Mouse (Mus musculus) midbrain, embryonic 10.5 days (tissue): Measurements from ENCODE around the gene Stkld1. TPM values are rescaled to one million over a fixed set of nuclear protein-coding genes. Genes with fewer than 3 reads are reported as not detected.

ENCODE experiments used
- DNase-seq: peaks from one replicate; pipeline ENCODE4 v3.0.0-alpha.2; 2017; ENCODE audit warnings: low spot score
- H3K27ac ChIP-seq: fragments of 300-500 bp; sonication (generic); replicated peaks from 2 replicates; pipeline ENCODE4 v1.5.1; 2016; ENCODE audit warnings: mild to moderate bottlenecking
- H3K27me3 ChIP-seq: fragments of 300-500 bp; sonication (generic); 2 replicates; pipeline ENCODE4 v1.6.1; 2016; ENCODE audit warnings: low read depth, mild to moderate bottlenecking; ENCODE audit not compliant: poor library complexity, severe bottlenecking
- H3K36me3 ChIP-seq: fragments of 300-500 bp; sonication (generic); 2 replicates; pipeline ENCODE4 v1.6.1; 2016; ENCODE audit warnings: mild to moderate bottlenecking, moderate library complexity
- H3K4me1 ChIP-seq: fragments of 300-500 bp; sonication (generic); 2 replicates; pipeline ENCODE4 v1.6.1; 2016
- H3K4me3 ChIP-seq: fragments of 300-500 bp; sonication (generic); 2 replicates; pipeline ENCODE4 v1.5.1; 2016; ENCODE audit warnings: mild to moderate bottlenecking, moderate library complexity
- H3K9me3 ChIP-seq: fragments of 300-500 bp; sonication (generic); replicated peaks from 2 replicates; pipeline ENCODE4 v1.6.1; 2016; ENCODE audit warnings: mild to moderate bottlenecking
- WGBS: fragments of 180-500 bp; shearing (Covaris S2); methylation state at CpG from one replicate; pipeline ENCODE4 v1.1.7; 2016; 5-methylcytosine and 5-hydroxymethylcytosine counted together
- polyA plus RNA-seq: library from polyadenylated mRNA; unstranded; fragments of >200 nt; fragmentation: Nextera tagmentation; extraction: Ambion mirVana; gene quantifications from 2 replicates; pipeline ENCODE4 v1.2.1, GENCODE M21; 2016

The Stkld1 gene
- polyA plus RNA-seq, 1 experiment from 2014 or later = 0.05 TPM

- Histone ChIP-seq H3K4me3 (peak overlapping the region; percentile 93), H3K27ac (peak overlapping the region; percentile 98), H3K36me3 (peaks cover 80% of the 10 kb centered on the region), H3K27me3 (no peaks in the 10 kb centered on the region), H3K4me1 (peaks cover 39% of the 10 kb centered on the region), H3K9me3 (no peaks in the 10 kb centered on the region)
- no peak for DNase-seq
Observed at GRCm38 (mm10) chr2:26909387-26909784, 24.5 kb upstream of the Stkld1 start.

GRCm38 (mm10) chr2:26910124-26910993 lies 23.5 kb upstream of the Stkld1 start, which contains the start of the genes Med22 and Rpl7a:
Gene Med22, minus strand, starts transcription at chr2:26910677.
Gene Rpl7a, plus strand, starts transcription at chr2:26910764.
- WGBS = under 1% methylated on average over 74 of the region's 74 CpGs
- no peaks in the 10 kb centered on the region for H3K27me3 ChIP-seq
- H3K4me3 ChIP-seq = peak within 1 kb of the TSS; percentile 93
- peak within 1 kb of the TSS; percentile 98 for H3K27ac ChIP-seq
- DNase-seq = peak; percentile 98
- peaks cover 76% of the 10 kb centered on the region for H3K36me3 ChIP-seq
- H3K9me3 ChIP-seq = no peaks in the 10 kb centered on the region
- peaks cover 47% of the 10 kb centered on the region for H3K4me1 ChIP-seq

DNA sequence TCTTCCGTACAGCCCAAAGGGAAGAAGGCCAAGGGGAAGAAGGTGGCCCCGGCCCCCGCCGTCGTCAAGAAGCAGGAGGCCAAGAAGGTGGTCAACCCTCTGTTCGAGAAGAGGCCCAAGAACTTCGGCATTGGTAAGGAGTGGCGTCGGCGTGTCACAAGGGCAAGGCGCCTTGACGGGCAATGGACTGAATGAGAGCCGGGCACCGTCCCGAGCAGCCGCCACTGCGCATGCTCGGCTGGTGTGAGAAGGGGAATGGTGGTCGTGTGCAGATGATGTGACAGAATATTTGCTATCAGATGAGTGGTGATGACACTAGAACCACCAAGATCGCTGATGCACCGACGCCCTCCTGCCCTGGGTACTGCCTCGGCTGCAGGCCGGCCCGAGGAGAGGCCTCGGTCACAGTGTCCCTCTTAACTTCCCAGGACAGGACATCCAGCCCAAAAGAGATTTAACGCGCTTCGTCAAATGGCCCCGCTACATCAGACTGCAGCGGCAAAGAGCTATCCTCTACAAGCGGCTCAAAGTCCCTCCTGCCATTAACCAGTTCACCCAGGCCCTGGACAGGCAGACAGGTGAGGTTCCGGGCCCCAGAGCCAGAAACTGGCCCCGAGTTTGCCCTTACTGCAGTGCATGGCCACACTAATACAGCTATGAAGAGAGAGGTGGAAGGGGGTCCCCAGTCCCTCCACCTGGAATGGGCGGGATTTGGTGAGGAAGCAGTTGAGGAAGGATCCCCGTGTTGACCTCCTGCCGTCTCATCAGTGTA lies 22.7 kb upstream of the Stkld1 start:
- H3K27ac ChIP-seq = peak overlapping the region; percentile 98
- under 1% methylated on average over 37 of the region's 37 CpGs for WGBS
- H3K36me3 ChIP-seq = peaks cover 67% of the 10 kb centered on the region
- H3K27me3 ChIP-seq = no peaks in the 10 kb centered on the region
- H3K4me1 ChIP-seq = peaks cover 56% of the 10 kb centered on the region
- H3K4me3 ChIP-seq = peak overlapping the region; percentile 93
- no peaks in the 10 kb centered on the region for H3K9me3 ChIP-seq
- DNase-seq = no peak

- H3K4me3 ChIP-seq = peak overlapping the region; percentile 93
- H3K36me3 ChIP-seq = peaks cover 59% of the 10 kb centered on the region
- DNase-seq = no peak
- whole genome bisulfite sequencing = 78% methylated on average over 5 of the region's 5 CpGs
- no peaks in the 10 kb centered on the region for H3K9me3 ChIP-seq
- H3K27me3 ChIP-seq = no peaks in the 10 kb centered on the region
- no peak overlapping the region for H3K27ac ChIP-seq
- peaks cover 63% of the 10 kb centered on the region for H3K4me1 ChIP-seq
Observed at GRCm38 (mm10) chr2:26912253-26912770, 21.5 kb upstream of the Stkld1 start.

DNA sequence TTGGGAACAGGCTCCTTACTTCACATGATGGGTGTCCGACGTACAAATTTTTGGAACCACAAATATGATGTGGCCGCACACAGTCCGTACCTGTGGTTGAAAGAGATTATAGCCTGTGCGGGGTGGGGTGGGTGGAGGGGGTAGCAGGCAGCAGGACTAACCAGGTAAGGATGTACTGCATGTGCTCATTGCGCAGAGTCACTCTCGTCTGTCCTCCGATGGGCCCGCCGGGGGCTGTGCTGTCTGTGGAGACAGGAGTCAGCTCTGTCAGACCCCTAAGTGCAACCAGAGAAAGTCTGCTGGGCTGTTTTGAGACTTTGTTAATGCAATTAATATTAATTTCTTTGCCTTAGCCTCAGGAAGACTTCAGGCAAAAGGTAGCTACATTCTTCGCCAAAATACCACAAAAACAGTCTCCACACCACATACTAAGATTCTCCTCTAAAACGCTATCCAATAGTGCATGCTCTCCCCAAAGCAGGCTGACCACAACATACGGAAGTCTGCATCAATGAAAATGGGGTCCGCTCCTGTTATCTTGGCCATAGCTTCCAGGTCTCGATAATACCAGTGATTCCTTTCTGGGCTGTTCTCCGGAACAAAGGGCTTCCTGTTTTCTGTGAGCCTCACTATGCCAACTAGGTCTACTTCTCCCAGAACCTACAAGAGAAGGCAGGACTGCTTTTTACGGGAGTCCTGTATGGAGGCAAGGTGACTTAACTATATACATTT lies 20.3 kb upstream of the Stkld1 start:
- DNase-seq = no peak
- Histone ChIP-seq H3K4me1 (peaks cover 63% of the 10 kb centered on the region), H3K27ac (no peak overlapping the region), H3K9me3 (no peaks in the 10 kb centered on the region), H3K27me3 (no peaks in the 10 kb centered on the region), H3K4me3 (peak overlapping the region; percentile 17; the same call in 1 of the 2 replicates), H3K36me3 (peaks cover 59% of the 10 kb centered on the region)
- 87% methylated on average over 17 of the region's 17 CpGs for WGBS

- WGBS = 69% methylated on average over 8 of the region's 8 CpGs
- peaks cover 61% of the 10 kb centered on the region for H3K36me3 ChIP-seq
- no peaks in the 10 kb centered on the region for H3K27me3 ChIP-seq
Observed at GRCm38 (mm10) chr2:26914148-26914941, 19.5 kb upstream of the Stkld1 start.

GRCm38 (mm10) chr2:26915927-26916728 lies 17.7 kb upstream of the Stkld1 start, which contains the start of the genes Surf2 and Surf1:
Gene Surf2, plus strand, starts transcription at chr2:26916367.
Gene Surf1, minus strand, starts transcription at chr2:26916530.
- peak within 1 kb of the TSS; percentile 88 for H3K27ac ChIP-seq
- peak within 1 kb of the TSS; percentile 84 for H3K4me3 ChIP-seq
- no peaks in the 10 kb centered on the region for H3K9me3 ChIP-seq
- H3K4me1 ChIP-seq = peaks cover 50% of the 10 kb centered on the region
- H3K27me3 ChIP-seq = no peaks in the 10 kb centered on the region
- 2% methylated on average over 47 of the region's 47 CpGs for WGBS
- H3K36me3 ChIP-seq = peaks cover 78% of the 10 kb centered on the region
- DNase-seq = peak; percentile 86

More at GRCm38 (mm10) chr2:26914148-26914941, 19.5 kb upstream of the Stkld1 start:
- Histone ChIP-seq H3K9me3 (no peaks in the 10 kb centered on the region), H3K27ac (no peak overlapping the region), H3K4me1 (peaks cover 56% of the 10 kb centered on the region), H3K4me3 (no peak overlapping the region)
- DNase-seq = no peak

DNA sequence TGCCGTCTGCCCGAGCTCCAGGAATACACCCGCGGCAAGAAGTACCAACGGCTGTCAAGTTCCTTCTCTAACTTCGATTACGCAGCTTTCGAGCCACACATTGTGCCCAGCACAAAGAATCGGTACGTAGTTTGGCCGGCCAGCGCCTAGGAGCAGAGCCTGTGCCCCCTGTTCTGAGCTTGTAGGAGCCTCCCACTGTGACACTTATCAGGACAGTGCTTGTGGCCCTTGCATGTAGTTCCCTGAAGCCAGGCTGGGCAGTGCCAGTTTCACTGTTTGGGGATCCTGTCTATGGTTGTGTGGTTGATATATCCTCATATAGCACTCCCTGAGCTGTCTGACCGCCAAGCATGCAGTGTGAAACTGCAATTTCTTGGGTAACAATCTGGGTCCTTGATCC lies 17.1 kb upstream of the Stkld1 start:
- peak overlapping the region; percentile 88 for H3K27ac ChIP-seq
- H3K36me3 ChIP-seq = peaks cover 78% of the 10 kb centered on the region
- no peaks in the 10 kb centered on the region for H3K9me3 ChIP-seq
- no peak for DNase-seq
- peaks cover 46% of the 10 kb centered on the region for H3K4me1 ChIP-seq
- no peaks in the 10 kb centered on the region for H3K27me3 ChIP-seq
- WGBS = 4% methylated on average over 13 of the region's 13 CpGs
- H3K4me3 ChIP-seq = peak overlapping the region; percentile 84

DNA sequence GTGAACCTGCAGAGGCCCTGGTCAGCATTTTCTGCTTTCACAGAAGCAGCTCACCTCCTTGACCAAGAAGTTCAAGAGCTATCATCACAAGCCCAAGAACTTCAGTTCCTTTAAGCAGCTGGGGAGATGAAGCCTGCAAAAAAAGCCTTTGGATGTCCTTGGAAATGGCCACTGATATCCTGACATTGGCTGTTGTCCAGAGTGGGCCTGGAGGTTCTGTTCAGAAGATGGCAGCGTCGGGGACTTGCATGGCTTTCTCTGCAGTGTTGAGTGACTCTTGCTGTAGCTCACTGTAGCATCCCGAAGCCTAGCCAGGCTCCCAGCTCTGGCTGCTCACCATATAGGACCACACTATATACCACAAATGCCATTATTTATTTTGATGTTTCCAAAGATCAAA lies 14.2 kb upstream of the Stkld1 start:
- Histone ChIP-seq H3K4me1 (peaks cover 31% of the 10 kb centered on the region), H3K36me3 (peaks cover 78% of the 10 kb centered on the region), H3K27ac (no peak overlapping the region), H3K9me3 (no peaks in the 10 kb centered on the region), H3K27me3 (no peaks in the 10 kb centered on the region), H3K4me3 (no peak overlapping the region)
- DNase-seq = no peak
- WGBS = 90% methylated on average over 3 of the region's 3 CpGs

DNA sequence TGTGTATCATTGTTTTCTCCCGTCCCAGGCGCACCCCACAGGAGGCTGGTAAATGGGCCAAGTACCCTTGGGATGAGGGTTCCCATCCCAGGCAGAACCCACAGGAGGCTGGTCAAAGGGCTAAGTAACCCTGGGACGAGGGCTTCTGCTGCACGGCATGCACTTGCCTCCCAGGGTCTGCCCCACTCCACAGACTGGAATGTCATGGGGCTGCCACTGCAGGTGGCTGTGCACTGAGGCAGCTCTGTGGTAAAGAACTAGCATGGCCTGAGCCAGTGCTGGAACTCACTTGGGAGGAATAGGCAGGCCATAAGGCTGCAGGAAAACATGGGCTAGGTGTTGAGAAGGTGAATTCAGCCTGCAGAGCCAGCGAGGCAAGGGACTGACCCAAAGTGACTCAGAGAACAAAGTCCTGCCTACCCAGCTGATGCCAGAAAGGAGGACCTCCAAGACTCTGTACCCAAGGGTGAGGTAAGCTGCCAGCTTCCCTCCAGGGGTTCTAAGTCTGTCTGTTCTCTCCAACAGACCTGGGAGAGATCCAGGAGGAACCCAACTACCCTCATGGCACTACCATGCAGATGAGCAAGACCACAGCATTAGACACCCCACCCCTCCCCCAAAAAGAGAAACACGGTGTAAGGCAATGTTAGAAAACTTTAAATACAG lies 13.5 kb upstream of the Stkld1 start:
- 88% methylated on average over 6 of the region's 6 CpGs for WGBS
- H3K27ac ChIP-seq = no peak overlapping the region
- peaks cover 24% of the 10 kb centered on the region for H3K4me1 ChIP-seq
- peaks cover 82% of the 10 kb centered on the region for H3K36me3 ChIP-seq
- H3K9me3 ChIP-seq = no peaks in the 10 kb centered on the region
- H3K4me3 ChIP-seq = no peak overlapping the region
- no peaks in the 10 kb centered on the region for H3K27me3 ChIP-seq
- no peak for DNase-seq
